Comparison of ENCODE assay signal across 10 mouse cellular contexts in the genomic region with DNA sequence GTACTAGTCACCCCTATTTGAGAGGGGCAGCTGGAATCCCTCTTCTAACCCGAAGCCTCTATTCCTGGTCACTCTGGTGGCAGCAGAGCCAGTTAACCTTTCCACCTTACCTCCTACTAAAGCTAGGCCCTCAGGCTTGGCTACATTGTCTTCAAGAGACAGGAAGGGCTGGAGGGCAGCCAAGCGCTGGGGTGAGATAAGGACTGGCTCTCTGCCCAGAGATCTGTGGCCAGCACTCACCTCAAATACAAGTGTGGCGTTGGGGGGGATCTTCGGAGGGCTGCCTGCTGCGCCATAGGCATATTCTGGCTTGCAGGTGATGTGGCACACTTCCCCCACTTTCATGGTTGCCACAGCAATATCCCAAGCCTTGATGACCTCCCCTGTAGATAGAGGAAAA. TPM values are rescaled to one million over a fixed set of nuclear protein-coding genes. Genes with fewer than 3 reads are reported as not detected.
DNase-seq lines count a peak whose midpoint lies in the region; ATAC-seq lines count a peak whose summit lies in the region.
"Had no signal": no experiment of that assay in that cellular context is flagged by ENCODE, and none has a peak within 500 bp of the region (broad histone marks: within the 10 kb centered on the region; RNA-seq: fewer than 3 reads in every experiment).

No protein-coding gene starts in this region.

- no peaks in the 10 kb centered on the region for H3K27me3 ChIP-seq in liver, embryonic 12.5 days (replicated peaks)
- H3K27me3 ChIP-seq in hindbrain, embryonic 13.5 days: no peaks in the 10 kb centered on the region
- H3K27me3 ChIP-seq: embryonic facial prominence, embryonic 15.5 days; stomach, embryonic 15.5 days had no signal

- intact Hi-C loops in heart, postnatal 25 days (cut with DNase I): no loop called here

- H3K4me3 ChIP-seq in liver, embryonic 12.5 days: no peak overlapping the region
- H3K4me3 ChIP-seq in hindbrain, embryonic 13.5 days: no peak overlapping the region
- H3K4me3 ChIP-seq: embryonic facial prominence, embryonic 15.5 days; stomach, embryonic 15.5 days had no signal

- no peak overlapping the region for H3K27ac ChIP-seq in liver, embryonic 12.5 days
- no peak overlapping the region for H3K27ac ChIP-seq in hindbrain, embryonic 13.5 days
- H3K27ac ChIP-seq: embryonic facial prominence, embryonic 15.5 days; stomach, embryonic 15.5 days had no signal

- 71% methylated on average over 5 of the region's 5 CpGs for WGBS in liver, embryonic 12.5 days (ENCODE audit: insufficient replicate concordance)
- WGBS in hindbrain, embryonic 13.5 days: 87% methylated on average over 5 of the region's 5 CpGs

- DNase-seq in liver: peak; percentile 35
- peak; percentile 88 to 89 for DNase-seq in cerebellum, postnatal 10 days
- DNase-seq in heart, postnatal 25 days (ENCODE audit: low spot score): peak; percentile 69
- peak; percentile 62 for DNase-seq in ovary, postnatal 14 days (ENCODE audit: low spot score)
- DNase-seq in thymus, postnatal 36 days: no peak
- no peak for DNase-seq in embryo, embryonic 9.5 days (ENCODE audit: extremely low spot score)

- no peak overlapping the region for H3K4me2 ChIP-seq in liver, embryonic 12.5 days
- H3K4me2 ChIP-seq in hindbrain, embryonic 13.5 days: no peak overlapping the region
- H3K4me2 ChIP-seq: embryonic facial prominence, embryonic 15.5 days; stomach, embryonic 15.5 days had no signal

- ATAC-seq in liver, embryonic 12.5 days: no peak
- ATAC-seq in hindbrain, embryonic 13.5 days (ENCODE audit: low FRiP score): no peak

- H3K36me3 ChIP-seq in liver, embryonic 12.5 days: peaks cover 62% of the 10 kb centered on the region
- peaks cover 61% of the 10 kb centered on the region for H3K36me3 ChIP-seq in hindbrain, embryonic 13.5 days

- no peak overlapping the region for H3K9ac ChIP-seq in liver, embryonic 12.5 days
- no peak overlapping the region for H3K9ac ChIP-seq in hindbrain, embryonic 13.5 days
- H3K9ac ChIP-seq: embryonic facial prominence, embryonic 15.5 days; stomach, embryonic 15.5 days had no signal

- H3K9me3 ChIP-seq in liver, embryonic 12.5 days (replicated peaks): no peaks in the 10 kb centered on the region
- no peaks in the 10 kb centered on the region for H3K9me3 ChIP-seq in hindbrain, embryonic 13.5 days
- H3K9me3 ChIP-seq: embryonic facial prominence, embryonic 15.5 days; stomach, embryonic 15.5 days had no signal

- H3K4me1 ChIP-seq in liver, embryonic 12.5 days: peaks cover 56% of the 10 kb centered on the region
- peaks cover 33% of the 10 kb centered on the region for H3K4me1 ChIP-seq in hindbrain, embryonic 13.5 days (replicated peaks)

RNA-seq across cellular contexts. Expression of a gene that starts 3.0 kb away (rescaled TPM):
- polyA plus RNA-seq in liver, embryonic 12.5 days (2016; fragmentation: Nextera tagmentation; extraction: Ambion mirVana): 332 and 346 TPM in 2 replicates
- total RNA-seq in heart, postnatal 25 days (2021): 100 to 1,000 TPM; 368 to 372 TPM
- polyA plus RNA-seq in hindbrain, embryonic 13.5 days (2015; fragmentation: Nextera tagmentation; extraction: Ambion mirVana): 371 and 380 TPM in 2 replicates

RNA-seq across cellular contexts. Expression of a gene that starts 10.7 kb away (rescaled TPM):
- polyA plus RNA-seq in liver, embryonic 12.5 days (2016; fragmentation: Nextera tagmentation; extraction: Ambion mirVana): 18.5 and 20.3 TPM in 2 replicates
- 10 to 100 TPM; 17.1 to 18.8 TPM for total RNA-seq in heart, postnatal 25 days (2021)
- 41.7 and 46.0 TPM in 2 replicates for polyA plus RNA-seq in hindbrain, embryonic 13.5 days (2015; fragmentation: Nextera tagmentation; extraction: Ambion mirVana)

RNA-seq across cellular contexts. Expression of a gene that starts 36.4 kb away (rescaled TPM):
- 1.3 and 1.6 TPM in 2 replicates for polyA plus RNA-seq in liver, embryonic 12.5 days (2016; fragmentation: Nextera tagmentation; extraction: Ambion mirVana)
- total RNA-seq in heart, postnatal 25 days (2021): 1 to 10 TPM; 1.1 to 2.4 TPM
- polyA plus RNA-seq in hindbrain, embryonic 13.5 days (2015; fragmentation: Nextera tagmentation; extraction: Ambion mirVana): 8.1 and 9.5 TPM in 2 replicates

Comparison
In these comparisons a context has a peak if more than half of its experiments do, and no peak if none do; other contexts are left out.
1. DNase-seq: peak in liver (single experiment), cerebellum, postnatal 10 days (2 of 2), heart, postnatal 25 days (single experiment) and ovary, postnatal 14 days (single experiment); none in thymus, postnatal 36 days (0 of 2) and embryo, embryonic 9.5 days (single experiment).